Mouse (Mus musculus) embryonic facial prominence, embryonic 10.5 days (tissue): ENCODE measurements at regions not wholly inside any gene's neighbourhood (a gene's known extent, or its start where the extent isn't known, plus 50 kb on each side); places are given as distances from the start of the nearest gene placed in this dataset.

Source experiments
- DNase-seq: peaks from one replicate; pipeline ENCODE4 v3.0.0-alpha.2; 2017; ENCODE audit warnings: low spot score
- H3K27ac ChIP-seq: fragments of 300-500 bp; sonication (generic); replicated peaks from 2 replicates; pipeline ENCODE4 v1.5.1; 2016; ENCODE audit warnings: mild to moderate bottlenecking
- H3K27me3 ChIP-seq: fragments of 300-500 bp; sonication (generic); replicated peaks from 2 replicates; pipeline ENCODE4 v1.6.1; 2016; ENCODE audit warnings: low read depth, mild to moderate bottlenecking; ENCODE audit not compliant: poor library complexity, severe bottlenecking
- H3K36me3 ChIP-seq: fragments of 300-500 bp; sonication (generic); replicated peaks from 2 replicates; pipeline ENCODE4 v1.6.1; 2016; ENCODE audit warnings: mild to moderate bottlenecking, moderate library complexity
- H3K4me1 ChIP-seq: fragments of 300-500 bp; sonication (generic); 2 replicates; pipeline ENCODE4 v1.6.1; 2016
- H3K4me3 ChIP-seq: fragments of 300-500 bp; sonication (generic); 2 replicates; pipeline ENCODE4 v1.5.1; 2016; ENCODE audit warnings: mild to moderate bottlenecking, moderate library complexity
- H3K9me3 ChIP-seq: fragments of 300-500 bp; sonication (generic); 2 replicates; pipeline ENCODE4 v1.6.1; 2016; ENCODE audit warnings: mild to moderate bottlenecking
- WGBS: fragments of 180-500 bp; shearing (Covaris S2); methylation state at CpG from one replicate; pipeline ENCODE4 v1.1.7; 2016; 5-methylcytosine and 5-hydroxymethylcytosine counted together

DNA sequence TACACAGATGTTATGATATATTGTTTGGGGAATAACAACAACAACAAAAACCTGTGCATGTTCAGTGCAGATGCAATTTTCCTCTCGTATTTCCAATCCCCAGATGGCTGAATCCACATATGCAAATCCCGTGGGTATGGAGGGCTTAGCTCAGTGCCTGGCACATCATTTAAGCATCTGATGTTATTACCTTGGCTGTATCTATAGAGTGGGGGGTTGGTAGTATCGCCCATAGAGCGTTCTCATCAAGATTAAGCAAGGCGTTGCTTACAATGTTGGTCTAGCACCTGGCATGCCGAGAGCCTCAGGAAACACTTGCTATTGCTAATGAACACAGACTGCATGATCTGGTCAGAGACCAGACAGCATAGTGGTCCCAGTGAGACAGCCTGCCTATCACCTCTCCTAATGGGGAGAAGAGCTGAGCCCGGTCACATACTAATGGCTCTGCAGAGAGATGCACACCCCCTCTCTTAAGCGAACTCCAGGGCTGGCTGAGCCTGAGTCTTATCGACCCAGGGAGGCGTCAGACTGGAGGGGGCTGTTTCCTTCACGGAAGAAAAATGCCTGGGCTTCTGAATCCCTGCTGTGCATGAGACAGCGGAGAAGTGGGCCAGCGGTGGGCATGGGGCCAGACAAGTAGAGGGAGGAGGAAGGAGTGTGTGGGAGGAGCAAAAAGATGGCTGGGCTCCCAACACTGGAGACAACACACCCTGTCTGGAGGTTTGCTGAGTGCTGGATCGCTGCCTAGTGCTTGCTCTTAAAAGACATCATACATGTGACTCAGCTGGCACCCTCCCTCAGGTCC is 190.9 kb upstream of the Ncam1 start:
- Histone ChIP-seq H3K27me3 (no peaks in the 10 kb centered on the region), H3K9me3 (peaks cover 5% of the 10 kb centered on the region; the same call in 1 of the 2 replicates), H3K27ac (no peak overlapping the region), H3K36me3 (no peaks in the 10 kb centered on the region), H3K4me1 (no peaks in the 10 kb centered on the region), H3K4me3 (no peak overlapping the region)
- WGBS, result 69% methylated on average over 14 of the region's 14 CpGs
- DNase-seq, result no peak

DNA sequence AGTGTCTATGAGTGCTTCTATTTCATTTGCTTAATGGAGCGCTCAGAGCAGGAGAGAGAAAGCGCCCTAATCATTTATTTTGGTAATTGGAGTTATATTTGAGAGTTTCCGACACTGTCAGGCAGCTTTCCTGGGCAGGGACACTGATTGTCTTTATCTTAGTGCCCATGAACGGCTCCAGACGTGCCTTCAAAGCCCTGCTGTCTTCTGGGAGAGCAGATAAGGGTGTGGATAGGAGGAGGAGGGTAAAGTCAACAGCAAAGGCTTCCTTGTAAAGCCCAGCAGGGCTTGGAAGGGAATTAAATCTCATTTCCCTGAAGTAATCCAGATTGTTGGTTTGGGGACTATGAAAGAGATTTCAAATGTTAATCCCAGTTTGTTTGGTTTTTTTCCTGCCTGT is 189.3 kb upstream of the Ncam1 start:
- 71% methylated on average over 5 of the region's 5 CpGs for WGBS
- H3K27ac ChIP-seq, result no peak overlapping the region
- H3K9me3 ChIP-seq, result no peaks in the 10 kb centered on the region
- no peak overlapping the region for H3K4me3 ChIP-seq
- H3K4me1 ChIP-seq, result no peaks in the 10 kb centered on the region
- DNase-seq, result no peak
- H3K27me3 ChIP-seq, result no peaks in the 10 kb centered on the region
- no peaks in the 10 kb centered on the region for H3K36me3 ChIP-seq

DNA sequence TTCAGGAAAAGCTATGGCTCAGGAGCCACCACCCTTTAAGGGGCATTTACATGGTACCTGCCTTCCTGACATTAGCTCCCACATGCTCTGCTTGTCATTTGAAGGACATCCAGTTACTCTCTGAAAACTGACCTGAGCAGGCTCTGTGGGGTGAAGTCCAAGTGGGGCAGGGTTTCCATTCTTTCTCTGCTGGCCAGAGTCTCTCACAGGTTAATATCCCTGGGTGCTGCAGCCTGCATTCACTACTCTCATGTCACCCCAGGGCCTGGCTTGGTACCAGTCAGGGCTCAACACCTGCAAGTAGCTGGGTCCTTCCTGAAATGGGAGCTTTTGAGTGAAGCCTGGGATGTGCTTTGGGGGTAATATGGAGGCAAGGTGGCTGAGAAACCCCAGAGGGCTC is 188.8 kb upstream of the Ncam1 start:
- H3K9me3 ChIP-seq, result no peaks in the 10 kb centered on the region
- H3K4me3 ChIP-seq, result no peak overlapping the region
- no peak for DNase-seq
- no peaks in the 10 kb centered on the region for H3K36me3 ChIP-seq
- H3K27ac ChIP-seq, result no peak overlapping the region
- no peaks in the 10 kb centered on the region for H3K4me1 ChIP-seq
- H3K27me3 ChIP-seq, result no peaks in the 10 kb centered on the region

GRCm38 (mm10) chr9:49980344-49981207 is 181.9 kb upstream of the Ncam1 start:
- WGBS, result 56% methylated on average over 7 of the region's 7 CpGs
- DNase-seq, result peak; percentile 21
- Histone ChIP-seq H3K27ac (no peak overlapping the region), H3K27me3 (no peaks in the 10 kb centered on the region), H3K4me3 (no peak overlapping the region), H3K36me3 (no peaks in the 10 kb centered on the region), H3K4me1 (peaks cover 12% of the 10 kb centered on the region), H3K9me3 (no peaks in the 10 kb centered on the region)

DNA sequence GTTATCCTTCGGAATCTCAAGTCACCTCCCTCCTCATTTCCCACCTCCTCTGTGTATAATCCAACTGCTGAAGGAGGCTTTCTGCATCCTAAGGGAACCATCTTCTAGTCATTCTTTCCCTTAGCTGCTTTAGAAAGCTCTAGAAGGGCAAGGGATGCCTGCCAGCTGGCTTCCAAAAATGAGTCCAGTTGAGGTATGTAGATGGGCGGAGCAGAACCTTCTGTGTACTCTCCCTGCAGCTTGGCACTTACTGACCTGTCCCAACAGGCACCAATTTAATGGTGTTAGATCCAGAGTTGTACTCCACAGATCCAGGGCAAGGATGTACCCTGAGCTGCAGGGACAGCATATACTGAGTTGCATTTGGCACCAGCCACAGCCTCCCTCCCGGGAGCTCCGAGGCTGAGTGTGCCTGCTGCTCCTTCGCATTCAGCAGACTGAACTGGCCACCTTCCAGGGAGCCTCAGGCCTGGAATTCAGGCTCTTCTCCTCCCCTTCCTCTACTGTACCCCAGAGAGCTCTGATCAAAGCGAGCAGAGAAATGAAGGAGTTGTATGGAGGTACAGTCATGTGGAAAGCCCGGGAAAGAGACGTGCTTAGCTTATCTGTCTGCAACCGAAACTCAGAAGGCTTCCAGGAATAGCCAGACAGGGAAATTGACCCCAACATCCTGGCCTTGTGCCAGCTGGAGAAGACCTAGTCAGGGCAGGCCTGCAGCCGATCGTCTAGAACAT is 177.4 kb upstream of the Ncam1 start:
- Histone ChIP-seq H3K27me3 (no peaks in the 10 kb centered on the region), H3K9me3 (no peaks in the 10 kb centered on the region), H3K4me1 (peaks cover 12% of the 10 kb centered on the region), H3K27ac (no peak overlapping the region), H3K36me3 (no peaks in the 10 kb centered on the region), H3K4me3 (no peak overlapping the region)
- DNase-seq, result no peak
- 78% methylated on average over 11 of the region's 11 CpGs for WGBS

GRCm38 (mm10) chr9:49973974-49974495 is 175.3 kb upstream of the Ncam1 start:
- no peak overlapping the region for H3K27ac ChIP-seq
- H3K27me3 ChIP-seq, result no peaks in the 10 kb centered on the region
- WGBS, result 86% methylated on average over 5 of the region's 5 CpGs
- no peaks in the 10 kb centered on the region for H3K36me3 ChIP-seq
- no peaks in the 10 kb centered on the region for H3K9me3 ChIP-seq
- H3K4me3 ChIP-seq, result no peak overlapping the region
- peaks cover 5% of the 10 kb centered on the region; the same call in 1 of the 2 replicates for H3K4me1 ChIP-seq
- DNase-seq, result no peak

GRCm38 (mm10) chr9:49969429-49969828 is 170.7 kb upstream of the Ncam1 start:
- Histone ChIP-seq H3K4me1 (no peaks in the 10 kb centered on the region), H3K4me3 (no peak overlapping the region), H3K27me3 (no peaks in the 10 kb centered on the region), H3K36me3 (no peaks in the 10 kb centered on the region), H3K27ac (no peak overlapping the region), H3K9me3 (no peaks in the 10 kb centered on the region)
- WGBS, result 87% methylated on average over 6 of the region's 6 CpGs
- DNase-seq, result no peak

DNA sequence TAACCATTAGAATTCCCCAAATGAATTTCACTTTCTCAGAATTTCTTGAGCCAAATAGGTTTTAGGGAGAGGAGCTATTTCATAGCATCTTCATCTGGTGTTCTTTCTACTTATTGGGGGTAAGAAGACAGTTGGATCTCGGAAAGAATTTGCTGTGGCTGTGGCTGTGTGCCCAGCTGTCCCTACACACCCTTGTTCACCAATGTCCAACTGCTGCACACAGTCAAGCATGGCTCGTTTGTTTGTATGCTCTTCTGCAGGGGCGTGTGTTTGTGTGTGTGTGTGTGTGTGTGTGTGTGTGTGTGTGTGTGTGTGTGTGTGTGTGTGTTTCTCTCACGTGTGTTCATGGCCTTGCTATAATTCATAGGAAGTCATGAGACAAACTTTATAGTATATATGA is 165.9 kb upstream of the Ncam1 start:
- H3K36me3 ChIP-seq, result no peaks in the 10 kb centered on the region
- DNase-seq, result no peak
- H3K4me3 ChIP-seq, result no peak overlapping the region
- H3K27ac ChIP-seq, result no peak overlapping the region
- WGBS, result 85% methylated on average over 4 of the region's 4 CpGs
- peaks cover 37% of the 10 kb centered on the region for H3K4me1 ChIP-seq
- no peaks in the 10 kb centered on the region for H3K27me3 ChIP-seq
- no peaks in the 10 kb centered on the region for H3K9me3 ChIP-seq

DNA sequence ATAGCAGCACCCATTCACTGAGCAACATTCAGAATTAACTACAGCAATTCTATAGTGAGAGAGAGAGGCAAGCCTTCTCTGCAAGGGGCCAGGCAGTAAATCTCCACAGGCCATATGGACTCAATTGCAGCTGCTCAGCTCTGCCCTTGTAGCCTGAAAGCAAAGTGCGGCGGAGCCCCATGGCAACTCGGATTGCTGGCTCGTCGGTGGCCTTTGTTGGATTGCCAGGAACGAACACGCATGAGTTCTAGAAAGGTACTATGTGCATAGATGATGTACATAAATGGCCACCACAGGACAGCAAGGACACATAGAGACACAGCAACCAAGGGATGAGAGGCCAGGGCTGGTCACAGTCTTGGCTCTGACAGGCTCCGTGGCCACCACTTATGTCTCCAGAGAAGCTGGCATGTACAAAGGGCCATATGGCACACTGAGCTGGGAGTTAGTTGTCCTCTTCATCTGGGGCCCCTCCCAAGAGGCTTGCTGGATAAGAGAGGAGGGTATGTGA is 163.9 kb upstream of the Ncam1 start:
- H3K27ac ChIP-seq, result peak overlapping the region; percentile 77
- H3K4me1 ChIP-seq, result peaks cover 47% of the 10 kb centered on the region
- WGBS, result 49% methylated on average over 8 of the region's 8 CpGs
- peak; percentile 62 for DNase-seq
- no peak overlapping the region for H3K4me3 ChIP-seq
- H3K9me3 ChIP-seq, result no peaks in the 10 kb centered on the region
- no peaks in the 10 kb centered on the region for H3K27me3 ChIP-seq
- no peaks in the 10 kb centered on the region for H3K36me3 ChIP-seq

DNA sequence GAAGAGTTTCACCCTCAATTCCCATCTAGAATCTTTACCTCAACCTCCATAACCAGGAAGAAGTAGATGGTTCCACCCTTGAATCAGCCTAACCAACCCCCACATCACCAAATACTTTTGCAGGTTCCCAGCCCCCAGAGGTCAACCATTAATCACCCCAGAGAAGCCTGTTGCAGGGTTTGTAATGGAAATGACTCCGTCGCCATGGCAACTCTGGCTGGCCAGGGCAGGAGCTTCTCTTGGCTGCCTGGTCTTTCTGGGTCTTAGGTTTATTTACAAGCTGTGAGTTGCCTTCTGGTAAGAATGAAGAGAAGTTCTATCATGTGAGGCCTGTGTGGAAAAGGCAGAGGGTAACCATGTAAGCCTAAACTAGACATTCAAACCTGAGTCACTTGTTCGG is 163.2 kb upstream of the Ncam1 start:
- peak overlapping the region; percentile 77 for H3K27ac ChIP-seq
- DNase-seq, result peak; percentile 79
- peaks cover 47% of the 10 kb centered on the region for H3K4me1 ChIP-seq

GRCm38 (mm10) chr9:49961329-49961728 is 162.6 kb upstream of the Ncam1 start:
- H3K27me3 ChIP-seq, result no peaks in the 10 kb centered on the region
- H3K9me3 ChIP-seq, result no peaks in the 10 kb centered on the region
- no peak for DNase-seq
- peaks cover 47% of the 10 kb centered on the region for H3K4me1 ChIP-seq
- H3K27ac ChIP-seq, result peak overlapping the region; percentile 77
- H3K4me3 ChIP-seq, result no peak overlapping the region
- 67% methylated on average over 5 of the region's 5 CpGs for WGBS
- H3K36me3 ChIP-seq, result no peaks in the 10 kb centered on the region

More for the DNA sequence above, 163.2 kb upstream of the Ncam1 start:
- Histone ChIP-seq H3K4me3 (0 out of 2 replicates have a peak overlapping the region, but pooled peaks have one; percentile 2), H3K9me3 (no peaks in the 10 kb centered on the region), H3K36me3 (no peaks in the 10 kb centered on the region), H3K27me3 (no peaks in the 10 kb centered on the region)
- WGBS, result 32% methylated on average over 3 of the region's 3 CpGs

DNA sequence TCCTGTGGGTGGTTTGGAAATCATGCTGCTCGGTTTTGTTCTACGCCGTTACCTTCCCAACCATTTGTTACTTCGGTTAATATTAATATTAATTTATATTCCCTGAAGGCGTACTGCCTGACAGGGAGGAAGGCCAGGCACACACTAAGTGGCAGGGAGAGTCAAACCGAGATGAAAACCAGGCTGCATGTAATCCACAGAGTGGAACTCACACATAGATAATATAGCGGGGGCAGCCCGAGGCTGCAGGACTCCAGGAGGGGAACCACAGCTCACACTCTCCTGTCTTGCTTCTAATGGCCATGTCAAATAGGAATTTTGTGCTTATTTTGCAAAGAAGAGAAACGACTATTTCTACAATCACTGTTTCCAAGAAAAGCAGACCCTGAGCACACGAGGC is 161.3 kb upstream of the Ncam1 start:
- H3K9me3 ChIP-seq, result no peaks in the 10 kb centered on the region
- H3K36me3 ChIP-seq, result no peaks in the 10 kb centered on the region
- peak; percentile 16 for DNase-seq
- WGBS, result 71% methylated on average over 10 of the region's 10 CpGs
- no peaks in the 10 kb centered on the region for H3K27me3 ChIP-seq
- peaks cover 47% of the 10 kb centered on the region for H3K4me1 ChIP-seq
- H3K27ac ChIP-seq, result no peak overlapping the region
- H3K4me3 ChIP-seq, result no peak overlapping the region
